Mouse (Mus musculus): Measurements from ENCODE around the gene Plekhg6. TPM values are rescaled to one million over a fixed set of nuclear protein-coding genes. Genes with fewer than 3 reads are reported as not detected.
A peak's percentile ranks its signal among the peaks of the same experiment; 100 is the strongest.

Gene Plekhg6
- polyA plus RNA-seq, 1 experiment: 24.1 TPM

- DNase-seq (ENCODE audit: low read depth, low spot score): no peak
- WGBS: 82% methylated on average over 2 of the region's 2 CpGs
Observed at GRCm38 (mm10) chr6:125334356-125334755, 46.2 kb downstream of the Plekhg6 start.

GRCm38 (mm10) chr6:125333112-125333899, 47.3 kb downstream of the Plekhg6 start:
- no peak for DNase-seq (ENCODE audit: low read depth, low spot score)
- 67% methylated on average over 14 of the region's 14 CpGs for WGBS

DNA sequence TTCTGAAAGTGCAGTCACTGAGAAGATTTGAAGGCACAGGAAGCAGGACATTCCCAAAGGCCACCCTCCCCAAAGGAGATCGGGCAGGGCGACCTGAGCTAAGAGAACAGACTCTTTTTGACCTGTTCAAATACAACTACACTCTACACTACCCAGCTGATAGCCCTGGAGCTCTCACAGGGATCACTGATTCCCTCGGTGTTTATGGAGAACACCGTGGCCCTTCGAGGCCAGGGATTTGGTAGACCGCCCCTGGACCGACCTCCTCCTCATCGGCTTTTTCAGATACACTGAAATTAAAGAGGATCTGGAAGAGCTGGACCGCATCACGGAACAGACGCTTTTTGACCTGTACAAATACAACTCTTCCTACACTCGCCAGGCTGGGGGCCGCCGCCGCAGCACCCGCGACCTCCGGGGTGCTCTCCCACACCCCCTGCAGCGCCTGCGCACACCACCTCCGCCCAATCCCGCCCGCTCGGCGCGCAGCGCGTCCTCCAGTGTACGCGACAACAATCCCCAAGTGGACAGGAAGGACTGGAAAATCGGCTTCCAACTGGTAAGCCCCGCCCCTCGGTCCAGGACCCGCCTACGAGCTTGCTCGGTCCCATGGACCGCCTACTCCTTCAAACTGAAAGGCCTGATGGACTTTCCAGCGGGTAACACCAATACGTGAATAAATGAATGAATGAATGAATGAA, 49.8 kb downstream of the Plekhg6 start:
- DNase-seq (ENCODE audit: low read depth, low spot score): no peak
- 1% methylated on average over 39 of the region's 39 CpGs for WGBS

DNA sequence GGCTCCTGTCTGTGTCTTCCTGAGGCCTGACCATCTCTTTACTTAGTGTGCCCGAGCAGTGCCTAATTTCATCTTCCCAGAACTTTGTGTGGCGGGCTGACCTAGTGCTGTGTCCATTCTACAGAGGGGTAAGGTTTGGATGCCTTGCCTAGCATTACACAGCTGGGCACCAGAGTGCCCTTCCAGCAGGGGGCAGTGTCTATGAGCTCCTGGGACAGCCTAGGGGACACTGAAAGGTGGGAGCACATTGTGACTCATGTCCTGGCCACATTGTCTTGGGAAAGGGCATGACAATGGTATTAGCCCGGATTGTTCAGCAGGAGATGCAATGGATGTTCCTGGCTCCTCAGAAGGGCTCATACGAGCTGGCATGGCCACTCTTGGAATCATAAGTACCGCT, 52.4 kb downstream of the Plekhg6 start:
- 76% methylated on average over 5 of the region's 5 CpGs for WGBS
- DNase-seq (ENCODE audit: low read depth, low spot score): no peak

DNA sequence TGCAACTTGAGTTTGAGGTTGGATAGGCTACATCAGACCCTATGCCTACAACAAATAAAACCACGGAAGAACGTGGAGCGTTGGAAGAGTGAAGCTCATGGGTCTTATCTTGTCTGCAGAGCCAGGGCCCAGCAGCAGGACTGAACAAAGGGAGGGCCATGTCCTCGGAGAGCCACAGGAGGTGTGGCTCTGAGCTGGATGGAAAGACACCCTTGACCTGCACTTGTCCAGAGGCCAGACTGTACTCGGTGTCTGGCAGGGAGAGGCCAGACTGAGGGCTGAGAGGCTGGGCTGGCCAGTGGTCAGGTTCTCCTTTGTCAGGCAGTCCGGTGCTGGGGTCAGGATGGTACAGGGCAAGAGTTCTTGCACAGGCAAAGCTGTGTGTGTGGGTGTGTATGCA, 55.3 kb downstream of the Plekhg6 start:
- DNase-seq (ENCODE audit: low read depth, low spot score): no peak
- WGBS: 53% methylated on average over 6 of the region's 6 CpGs

GRCm38 (mm10) chr6:125323547-125323946, 57.0 kb downstream of the Plekhg6 start:
- no peak for DNase-seq (ENCODE audit: low read depth, low spot score)
- 55% methylated on average over 6 of the region's 6 CpGs for WGBS

DNA sequence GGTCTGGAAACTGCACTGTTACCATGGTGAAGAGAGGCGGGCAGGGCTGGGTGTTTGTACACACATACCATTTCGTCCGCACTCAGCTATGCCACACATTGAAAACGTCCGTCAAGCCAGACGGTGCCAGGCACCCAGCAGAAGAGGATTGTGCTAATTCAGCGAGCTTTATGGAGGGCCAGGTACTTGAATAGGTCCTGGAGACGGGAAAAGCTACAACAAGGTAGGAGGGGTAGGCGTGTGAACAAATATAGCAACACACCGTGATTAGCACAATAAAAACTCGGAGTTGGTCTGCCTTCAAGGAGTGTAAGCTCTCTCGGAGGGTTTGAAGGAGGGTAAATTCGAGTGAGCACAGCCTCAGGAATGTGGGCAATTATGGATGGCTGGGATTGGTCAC, 57.8 kb downstream of the Plekhg6 start:
- DNase-seq (ENCODE audit: low read depth, low spot score): no peak
- WGBS: 30% methylated on average over 13 of the region's 13 CpGs

DNA sequence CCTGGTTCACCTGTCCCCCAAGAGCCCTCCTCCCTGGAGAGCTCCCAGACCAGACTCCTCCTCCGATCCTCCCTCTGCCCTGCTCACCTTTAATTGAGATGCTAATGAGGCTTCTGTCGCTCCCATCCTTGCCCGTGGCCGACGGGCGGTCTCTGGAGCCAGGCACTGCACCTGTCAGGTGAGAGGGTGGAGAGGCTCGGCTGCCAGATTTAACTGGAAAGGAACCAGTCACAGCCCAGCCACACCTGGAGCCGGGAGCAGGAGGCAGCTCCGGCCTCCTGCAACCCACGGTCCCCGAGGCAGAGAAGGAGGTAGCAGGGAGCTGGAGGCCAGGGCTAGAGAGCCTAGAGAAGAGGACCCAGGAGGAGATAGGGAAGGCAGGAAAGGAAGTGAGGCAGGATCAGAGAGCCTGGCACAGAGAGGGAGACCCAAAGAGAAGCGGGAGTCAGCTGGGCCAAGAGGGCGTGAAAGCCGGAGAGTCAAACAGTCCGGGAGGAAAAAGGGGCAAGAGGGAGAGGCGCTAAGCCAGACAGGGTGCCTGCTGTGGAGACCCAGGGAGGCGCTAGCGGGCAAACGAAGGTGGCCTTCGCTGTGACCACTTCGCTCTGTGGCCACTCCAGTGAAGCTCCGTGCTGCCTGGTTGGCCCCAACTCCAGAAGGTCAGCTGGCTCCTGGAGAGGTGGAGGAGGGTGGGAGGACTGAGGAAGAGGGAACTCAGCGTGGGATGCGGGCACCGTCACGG, 59.3 kb downstream of the Plekhg6 start:
- DNase-seq (ENCODE audit: low read depth, low spot score): peak; percentile 68
- 25% methylated on average over 26 of the region's 26 CpGs for WGBS

DNA sequence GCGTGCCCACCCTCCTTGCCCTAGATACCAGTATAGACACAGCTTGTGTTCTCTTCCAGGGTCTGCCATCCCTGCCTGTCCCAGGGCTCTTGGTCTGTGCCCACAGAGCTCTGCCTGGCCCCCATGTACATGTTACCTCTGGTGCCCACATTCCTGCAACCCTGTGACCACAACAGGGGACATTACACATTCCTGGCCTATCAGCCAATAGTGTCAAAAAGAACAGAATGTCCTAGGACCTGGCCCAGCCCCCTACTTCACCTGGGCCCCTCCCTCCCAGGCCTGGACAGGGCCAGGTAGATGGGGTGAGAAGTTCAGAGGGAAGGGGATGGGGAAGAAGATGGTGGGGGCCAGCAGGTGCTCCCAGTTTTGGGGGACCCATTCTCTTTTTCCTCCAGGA, 60.3 kb downstream of the Plekhg6 start, which contains the start of gene Scnn1a:
Gene Scnn1a, plus strand, starts transcription at position 337 of the 400 bp plus-strand sequence.
- no peak for DNase-seq (ENCODE audit: low read depth, low spot score)
- WGBS: 96% methylated on average over 1 of the region's 1 CpGs

GRCm38 (mm10) chr6:125319919-125320296, 60.7 kb downstream of the Plekhg6 start:
- no peak for DNase-seq (ENCODE audit: low read depth, low spot score)

GRCm38 (mm10) chr6:125318981-125319918, 61.3 kb downstream of the Plekhg6 start:
- DNase-seq (ENCODE audit: low read depth, low spot score): no peak
- 66% methylated on average over 15 of the region's 15 CpGs for WGBS

DNA sequence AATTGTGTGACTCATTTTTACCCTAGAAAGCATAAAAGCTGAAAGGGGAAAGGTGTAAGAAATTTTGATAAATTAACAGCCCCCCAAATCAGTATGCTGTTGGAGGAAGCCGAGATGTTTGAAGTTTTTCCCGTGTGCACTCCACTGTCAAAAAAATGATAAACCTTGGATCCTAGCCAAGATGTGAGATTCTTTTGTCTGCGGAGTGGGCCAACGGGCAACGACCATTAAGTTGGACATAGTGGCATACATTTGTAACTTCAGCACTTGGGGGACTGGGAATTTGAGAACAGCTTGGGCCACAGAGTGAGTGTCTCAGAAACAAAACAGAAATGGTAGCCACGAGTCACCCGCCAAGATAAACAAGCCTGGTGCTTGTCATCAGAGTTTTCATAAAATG, 63.5 kb downstream of the Plekhg6 start:
- DNase-seq (ENCODE audit: low read depth, low spot score): no peak
- 51% methylated on average over 7 of the region's 7 CpGs for WGBS

- 73% methylated on average over 6 of the region's 6 CpGs for WGBS
- no peak for DNase-seq (ENCODE audit: low read depth, low spot score)
Observed at GRCm38 (mm10) chr6:125314746-125315145, 65.8 kb downstream of the Plekhg6 start.

DNA sequence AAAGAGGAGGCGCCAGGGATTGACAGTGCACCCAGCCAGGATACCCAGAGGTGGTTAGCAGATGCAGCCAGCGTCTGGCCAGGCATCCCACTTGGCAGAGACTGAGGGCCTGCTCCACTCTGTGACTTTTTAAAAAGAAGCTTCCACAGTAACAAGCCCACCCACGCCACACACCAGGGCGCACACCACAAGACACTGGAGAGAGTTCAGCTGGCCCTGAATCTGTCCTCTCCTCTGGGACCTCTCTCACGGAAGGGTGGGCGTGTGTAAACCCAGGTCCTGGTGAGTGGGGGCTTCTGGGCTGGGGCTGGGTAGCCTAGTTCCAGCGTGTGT, 66.4 kb downstream of the Plekhg6 start:
- no peak for DNase-seq (ENCODE audit: low read depth, low spot score)
- WGBS: 50% methylated on average over 7 of the region's 7 CpGs

GRCm38 (mm10) chr6:125313546-125314230, 66.9 kb downstream of the Plekhg6 start, which contains the start of gene Ltbr:
Ltbr (minus strand) TSS chr6:125313885.
- DNase-seq (ENCODE audit: low read depth, low spot score): peak; percentile 66
- 1% methylated on average over 45 of the region's 46 CpGs for WGBS

Measured in large intestine, adult 2 months (tissue).